Mouse (Mus musculus): ENCODE data around the gene Ahcyl2.
A peak's percentile ranks its signal among the peaks of the same experiment; 100 is the strongest.

Ahcyl2 gene

DNA sequence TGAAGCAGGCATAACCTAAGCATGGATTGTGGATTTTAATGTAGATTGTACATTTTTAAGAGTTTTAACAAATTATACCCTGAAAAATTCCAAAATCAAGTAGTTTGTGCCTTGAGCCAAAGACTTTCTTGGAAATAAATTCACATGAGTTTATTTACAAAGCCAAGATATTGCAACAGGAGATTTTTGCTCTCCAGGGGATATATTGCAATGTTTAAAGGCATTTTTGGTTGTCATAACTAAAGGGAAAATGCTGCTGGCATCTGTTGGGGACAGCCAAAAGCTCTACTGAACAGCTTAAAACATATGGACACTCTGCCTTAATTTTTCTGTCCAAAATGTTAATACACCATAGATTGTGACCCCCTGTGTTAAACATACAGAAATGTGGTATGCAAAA is 146.3 kb downstream of the Ahcyl2 start:
- no peak for DNase-seq (ENCODE audit: low spot score in 2 of 2)

GRCm38 (mm10) chr6:29915836-29916235 is 148.0 kb downstream of the Ahcyl2 start:
- DNase-seq (ENCODE audit: low spot score in 2 of 2): no peak

DNA sequence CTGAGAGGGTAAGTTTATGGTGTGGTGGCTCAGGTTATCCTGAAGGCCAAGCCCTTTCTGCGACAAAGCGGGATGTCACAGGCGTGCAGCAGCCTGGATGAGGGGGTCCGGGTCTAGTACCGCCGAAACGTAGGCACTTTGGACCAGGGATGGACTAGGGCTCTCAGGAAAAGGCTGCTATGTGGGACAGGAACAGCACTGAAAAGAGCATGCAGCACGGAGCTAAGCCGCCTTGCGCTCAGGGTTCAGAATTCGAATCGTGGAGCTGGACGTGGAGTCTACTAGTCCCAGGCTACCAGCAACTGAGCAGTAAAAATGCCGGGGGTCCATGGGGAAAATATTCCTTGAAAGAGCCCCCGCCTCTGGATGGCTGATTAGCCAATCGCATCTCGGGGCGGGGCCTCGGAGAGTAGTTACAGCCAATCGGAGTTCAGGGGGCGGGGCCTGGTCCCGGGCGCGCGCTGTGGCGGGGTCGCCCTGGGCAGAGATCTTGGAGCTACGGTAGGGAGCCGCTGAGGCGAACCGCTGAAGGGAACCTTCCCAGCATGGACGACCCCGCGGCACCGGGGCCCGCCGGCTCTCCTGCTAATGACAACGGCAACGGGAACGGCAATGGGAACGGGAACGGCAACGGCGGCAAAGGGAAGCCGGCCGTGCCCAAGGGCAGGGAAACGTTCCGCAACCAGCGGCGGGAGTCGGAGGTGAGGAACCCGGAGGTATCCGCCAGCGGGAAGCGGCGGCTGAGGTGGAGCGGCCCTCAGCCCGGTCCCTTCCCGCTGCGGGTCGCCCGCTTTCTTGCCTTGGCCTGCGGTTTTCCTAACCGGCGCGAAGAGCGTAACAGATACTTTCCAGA is 148.9 kb downstream of the Ahcyl2 start, which contains the start of gene Strip2:
Gene Strip2 (plus strand): TSS at position 483 of the 853 bp plus-strand sequence.
- DNase-seq (ENCODE audit: low spot score in 2 of 2): peak; percentile 89 to 96

- DNase-seq (ENCODE audit: low spot score in 2 of 2): no peak
These were observed 149.5 kb downstream of the Ahcyl2 start for GRCm38 (mm10) chr6:29917383-29917720.

GRCm38 (mm10) chr6:29917947-29918346 is 150.1 kb downstream of the Ahcyl2 start:
- DNase-seq (ENCODE audit: low spot score in 2 of 2): no peak

DNA sequence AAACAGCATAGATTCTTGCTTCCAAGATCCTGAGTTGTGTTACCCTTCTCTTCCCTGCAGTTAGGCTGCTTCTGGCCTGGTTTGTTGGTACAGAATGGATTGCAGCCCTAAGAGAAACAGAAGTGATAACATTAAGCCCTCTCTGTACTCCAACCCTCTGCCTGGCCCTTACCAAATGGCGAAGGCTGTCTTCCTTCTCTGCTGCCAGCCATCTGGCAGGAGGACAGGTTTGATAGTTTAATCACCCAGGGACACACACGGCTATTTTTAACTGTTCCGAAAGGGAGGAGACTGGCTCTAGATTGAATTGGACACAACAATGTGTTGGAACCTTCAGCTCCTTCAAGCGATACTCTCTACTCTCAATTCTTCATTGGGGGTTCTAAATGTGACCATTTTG is 155.7 kb downstream of the Ahcyl2 start:
- no peak for DNase-seq (ENCODE audit: low spot score in 2 of 2)

GRCm38 (mm10) chr6:29925594-29926219 is 157.9 kb downstream of the Ahcyl2 start:
- no peak for DNase-seq (ENCODE audit: low spot score in 2 of 2)

GRCm38 (mm10) chr6:29930087-29930486 is 162.3 kb downstream of the Ahcyl2 start:
- no peak for DNase-seq (ENCODE audit: low spot score in 2 of 2)

- DNase-seq (ENCODE audit: low spot score in 2 of 2): no peak
These were observed 162.9 kb downstream of the Ahcyl2 start for GRCm38 (mm10) chr6:29930665-29931064.

DNA sequence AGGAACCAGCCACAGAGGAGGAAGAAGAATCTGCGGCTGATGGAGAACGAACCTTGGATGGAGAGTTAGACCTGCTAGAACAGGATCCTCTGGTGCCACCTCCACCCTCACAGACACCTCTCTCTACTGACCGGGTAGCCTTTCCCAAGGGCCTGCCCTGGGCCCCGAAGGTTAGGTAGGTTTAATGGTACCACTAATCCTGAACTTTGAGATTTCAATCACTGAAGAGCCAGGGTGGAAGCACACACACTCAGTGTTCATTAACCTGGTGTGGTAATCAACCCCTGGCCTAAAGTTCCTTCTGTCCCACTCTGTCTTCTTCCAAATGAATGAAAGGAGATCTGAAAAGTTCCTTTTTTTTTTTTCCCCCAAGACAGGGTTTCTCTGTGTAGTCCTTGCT is 163.4 kb downstream of the Ahcyl2 start:
- no peak for DNase-seq (ENCODE audit: low spot score in 2 of 2)

- no peak for DNase-seq (ENCODE audit: low spot score in 2 of 2)
These were observed 167.9 kb downstream of the Ahcyl2 start for GRCm38 (mm10) chr6:29935741-29936140.

DNA sequence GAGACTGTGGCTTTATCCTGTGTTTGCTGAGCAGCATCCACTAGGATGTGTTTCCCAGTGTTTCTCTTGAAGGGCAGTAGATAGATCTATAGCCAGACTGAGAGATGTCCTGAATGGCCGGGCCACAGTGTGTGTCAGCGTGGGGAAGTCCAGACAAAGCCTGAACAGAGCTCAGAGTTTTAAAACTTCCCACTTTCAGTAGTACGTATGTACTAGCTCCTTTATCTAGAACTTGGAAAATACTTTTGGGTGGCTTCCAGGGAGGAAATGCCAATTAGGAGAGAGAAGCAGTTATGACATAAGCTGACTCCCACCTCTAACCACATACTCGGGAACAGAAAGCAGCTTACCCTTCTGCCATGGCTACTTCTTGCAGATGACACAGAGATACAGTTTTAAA is 172.6 kb downstream of the Ahcyl2 start:
- no peak for DNase-seq (ENCODE audit: low spot score in 2 of 2)

GRCm38 (mm10) chr6:29941036-29941435 is 173.2 kb downstream of the Ahcyl2 start:
- DNase-seq (ENCODE audit: low spot score in 2 of 2): no peak

DNA sequence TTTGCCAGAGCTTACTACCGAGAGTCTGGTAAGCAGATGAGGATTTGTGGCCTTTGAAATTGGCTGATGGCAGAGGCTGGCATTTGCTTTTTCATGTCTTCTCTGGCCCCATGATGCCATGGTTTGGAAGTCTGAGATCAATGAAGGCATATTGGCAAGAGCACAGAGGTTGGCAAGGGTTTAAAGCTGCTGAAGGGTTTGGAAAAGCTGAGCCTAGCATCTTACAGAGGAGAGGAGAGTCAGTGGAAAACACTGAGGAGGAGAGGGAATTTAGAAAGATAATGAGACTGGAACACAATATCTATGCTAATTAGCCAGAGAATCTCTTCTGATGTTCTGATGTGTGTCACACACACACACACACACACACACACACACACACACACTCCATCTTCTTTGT is 176.7 kb downstream of the Ahcyl2 start:
- no peak for DNase-seq (ENCODE audit: low spot score in 2 of 2)

- DNase-seq (ENCODE audit: low spot score in 2 of 2): no peak
These were observed 178.8 kb downstream of the Ahcyl2 start for GRCm38 (mm10) chr6:29946568-29946967.

GRCm38 (mm10) chr6:29947823-29948222 is 180.0 kb downstream of the Ahcyl2 start:
- no peak for DNase-seq (ENCODE audit: low spot score in 2 of 2)

- DNase-seq (ENCODE audit: low spot score in 2 of 2): no peak
These were observed 188.9 kb downstream of the Ahcyl2 start for GRCm38 (mm10) chr6:29956749-29957148.

DNA sequence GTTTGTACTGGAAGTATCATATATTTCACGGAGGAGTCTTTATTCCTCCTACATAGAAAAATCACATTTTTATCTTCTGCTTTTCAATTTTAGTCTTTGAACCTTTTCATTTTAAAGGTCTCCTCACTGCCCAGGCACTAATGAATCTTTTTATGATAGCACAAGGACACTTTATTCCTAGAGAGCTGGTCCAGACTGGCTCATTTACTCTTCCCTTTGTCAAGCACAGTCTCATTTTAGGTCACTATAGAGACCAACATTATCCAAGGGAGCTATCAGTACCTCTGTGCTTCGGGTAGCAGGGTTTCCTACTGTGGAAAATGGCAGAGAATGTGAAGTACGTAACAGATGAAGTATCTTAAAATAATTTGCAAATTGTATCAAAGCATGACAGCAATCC is 190.9 kb downstream of the Ahcyl2 start:
- DNase-seq (ENCODE audit: low spot score in 2 of 2): no peak

DNA sequence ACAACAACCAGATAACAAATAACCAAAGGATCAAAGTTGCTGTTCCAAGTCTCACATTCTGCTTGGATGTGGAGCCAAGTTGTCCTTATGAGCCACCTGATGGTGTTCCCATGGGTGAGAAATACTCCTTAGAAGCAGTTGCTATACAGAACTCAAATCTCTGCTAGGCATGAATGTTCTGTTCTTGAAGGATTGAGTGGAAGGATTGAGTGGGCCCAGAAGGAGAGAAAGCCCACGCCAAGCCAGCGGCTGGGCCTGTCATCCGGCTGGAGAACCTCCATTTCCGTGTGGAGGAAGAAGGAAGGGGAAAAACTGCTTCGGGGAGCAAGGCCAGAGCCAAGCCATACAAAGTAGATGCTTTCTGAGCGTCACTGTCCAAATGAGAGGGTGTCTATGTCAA is 193.3 kb downstream of the Ahcyl2 start:
- no peak for DNase-seq (ENCODE audit: low spot score in 2 of 2)
